Mouse (Mus musculus): ENCODE data around the gene Ugt1a2.

GRCm38 (mm10) chr1:88230421-88230820 lies 30.0 kb downstream of the Ugt1a2 start:
- TF ChIP-seq CTCF (IDR thresholded peaks at IDR 0.05; ENCODE audit: borderline replicate concordance, control insufficient read depth, extremely low read depth, insufficient read depth, low read length, poor library complexity) (no peak), POLR2A (IDR thresholded peaks at IDR 0.05; ENCODE audit: control insufficient read depth, extremely low read depth, insufficient read depth, low read length, poor library complexity) (no peak)

Measured in thymus, adult 2 months (tissue).